Mouse (Mus musculus) lung, embryonic 16.5 days (tissue): ENCODE measurements around the gene Dnmt3l. TPM values are rescaled to one million over a fixed set of nuclear protein-coding genes. Genes with fewer than 3 reads are reported as not detected.
"Not testable (repeated sequence)": the region's sequence is repeated elsewhere in the genome, so short reads cannot be mapped to it uniquely, and the experiment has no call there.

ENCODE experiments used
- ATAC-seq: fragments of 200-750 bp; cut with Nextera tagmentation; 2 replicates; pipeline ENCODE4 v1.8.0; 2017; ENCODE audit warnings: low read depth, mild to moderate bottlenecking, moderate library complexity
- H3K27ac ChIP-seq: fragments of 300-500 bp; sonication (generic); 2 replicates; pipeline ENCODE4 v1.5.1; 2014; ENCODE audit warnings: mild to moderate bottlenecking, control low read depth, low read length
- H3K27me3 ChIP-seq: fragments of 300-500 bp; sonication (generic); 2 replicates; pipeline ENCODE4 v1.6.1; 2014; ENCODE audit warnings: low read depth, low read length, mixed read lengths; ENCODE audit not compliant: control insufficient read depth, insufficient read depth
- H3K36me3 ChIP-seq: fragments of 300-500 bp; sonication (generic); 2 replicates; pipeline ENCODE4 v1.6.1; 2014; ENCODE audit warnings: low read length; ENCODE audit not compliant: control insufficient read depth, insufficient read depth
- H3K4me1 ChIP-seq: fragments of 300-500 bp; sonication (generic); replicated peaks from 2 replicates; pipeline ENCODE4 v1.6.1; 2014; ENCODE audit warnings: low read length, mixed read lengths; ENCODE audit not compliant: control insufficient read depth, insufficient read depth
- H3K4me2 ChIP-seq: fragments of 300-500 bp; sonication (generic); 2 replicates; pipeline ENCODE4 v1.6.1; 2014; ENCODE audit warnings: low read depth, low read length, control low read depth
- H3K4me3 ChIP-seq: fragments of 300-500 bp; sonication (generic); 2 replicates; pipeline ENCODE4 v1.5.1; 2014; ENCODE audit warnings: mild to moderate bottlenecking, low read length, control low read depth
- H3K9ac ChIP-seq: fragments of 300-500 bp; sonication (generic); 2 replicates; pipeline ENCODE4 v1.6.1; 2014; ENCODE audit warnings: low read length, control low read depth
- H3K9me3 ChIP-seq: fragments of 300-500 bp; sonication (generic); 2 replicates; pipeline ENCODE4 v1.6.1; 2016; ENCODE audit warnings: low read length; ENCODE audit not compliant: control insufficient read depth
- WGBS: fragments of 180-500 bp; shearing (Covaris S2); extraction: QIAGEN DNeasy Blood & Tissue Kit; methylation state at CpG from one replicate; pipeline ENCODE4 v1.1.7; 2014; 5-methylcytosine and 5-hydroxymethylcytosine counted together
- polyA plus RNA-seq: library from polyadenylated mRNA; unstranded; fragments of >200 nt; fragmentation: Nextera tagmentation; extraction: Ambion mirVana; gene quantifications from 2 replicates; pipeline ENCODE4 v1.2.1, GENCODE M21; 2015

Gene Dnmt3l
- polyA plus RNA-seq, 1 experiment from 2014 or later: 1.6 TPM

DNA sequence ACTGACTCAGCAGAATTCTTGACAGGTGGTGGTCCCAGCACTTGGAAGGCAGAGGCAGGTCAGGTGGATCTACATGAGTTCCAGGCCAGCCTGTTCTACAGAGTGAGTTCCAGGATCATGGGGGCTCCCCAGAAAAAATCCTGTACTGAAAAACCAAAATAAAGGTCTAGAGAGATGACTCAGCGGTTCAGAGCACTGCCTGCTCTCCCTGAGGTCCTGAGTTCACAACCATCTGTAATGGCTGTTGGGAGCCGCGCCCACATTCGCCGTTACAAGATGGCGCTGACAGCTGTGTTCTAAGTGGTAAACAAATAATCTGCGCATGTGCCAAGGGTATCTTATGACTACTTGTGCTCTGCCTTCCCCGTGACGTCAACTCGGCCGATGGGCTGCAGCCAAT, 21.8 kb upstream of the Dnmt3l start:
- WGBS: 96% methylated on average over 6 of the region's 11 CpGs
- ATAC-seq, H3K27me3 ChIP-seq, H3K27ac ChIP-seq, H3K4me1 ChIP-seq, H3K9me3 ChIP-seq, H3K4me2 ChIP-seq, H3K36me3 ChIP-seq, H3K4me3 ChIP-seq, H3K9ac ChIP-seq: not testable (repeated sequence)

DNA sequence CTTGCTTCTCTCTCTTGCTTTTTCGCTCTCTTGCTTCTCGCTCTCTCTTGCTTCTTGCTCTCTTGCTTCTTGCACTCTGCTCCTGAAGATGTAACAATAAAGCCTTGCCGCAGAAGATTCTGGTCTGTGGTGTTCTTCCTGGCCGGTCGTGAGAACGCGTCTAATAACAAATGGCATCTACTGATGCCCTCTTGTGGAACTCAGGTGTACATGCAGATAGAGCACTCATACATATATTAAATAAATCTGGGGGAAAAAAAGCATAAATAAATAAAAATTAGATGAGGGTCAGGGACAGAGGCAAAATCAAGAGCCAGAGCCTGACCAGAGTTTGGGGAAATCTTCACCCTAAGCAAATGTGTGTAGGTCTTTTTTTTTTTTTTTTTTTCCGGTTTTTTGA, 16.3 kb upstream of the Dnmt3l start:
- 70% methylated on average over 6 of the region's 8 CpGs for WGBS

DNA sequence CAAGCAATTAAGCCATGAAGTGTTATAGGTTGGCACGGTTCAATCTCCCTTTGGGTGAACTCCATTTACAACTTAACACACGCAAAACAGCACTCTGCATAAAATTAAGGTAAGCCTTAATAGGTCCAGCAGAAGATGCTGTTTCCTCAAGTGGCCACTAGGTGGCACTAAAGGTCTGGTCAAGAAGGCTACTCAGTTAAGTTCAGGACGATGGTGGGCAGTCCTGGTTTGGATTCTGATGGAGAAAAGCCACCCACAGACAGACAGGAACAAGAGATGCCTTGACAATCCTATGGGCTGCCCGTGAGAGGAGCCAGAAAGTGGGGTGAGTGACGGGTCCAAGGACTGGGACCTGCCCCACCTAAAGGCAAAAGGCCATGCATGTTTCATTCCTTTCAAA, 13.6 kb upstream of the Dnmt3l start:
- Histone ChIP-seq H3K27me3 (no peaks in the 10 kb centered on the region), H3K27ac (no peak overlapping the region), H3K36me3 (no peaks in the 10 kb centered on the region), H3K4me2 (no peak overlapping the region), H3K4me3 (no peak overlapping the region), H3K9me3 (no peaks in the 10 kb centered on the region), H3K9ac (no peak overlapping the region), H3K4me1 (no peaks in the 10 kb centered on the region)
- peak; percentile 84 for ATAC-seq
- WGBS: 5% methylated on average over 5 of the region's 5 CpGs

More for the DNA sequence above, 16.3 kb upstream of the Dnmt3l start:
- not testable (repeated sequence) for H3K9ac ChIP-seq, H3K4me1 ChIP-seq, H3K27me3 ChIP-seq, H3K9me3 ChIP-seq, H3K27ac ChIP-seq, H3K36me3 ChIP-seq, H3K4me2 ChIP-seq, ATAC-seq, H3K4me3 ChIP-seq

DNA sequence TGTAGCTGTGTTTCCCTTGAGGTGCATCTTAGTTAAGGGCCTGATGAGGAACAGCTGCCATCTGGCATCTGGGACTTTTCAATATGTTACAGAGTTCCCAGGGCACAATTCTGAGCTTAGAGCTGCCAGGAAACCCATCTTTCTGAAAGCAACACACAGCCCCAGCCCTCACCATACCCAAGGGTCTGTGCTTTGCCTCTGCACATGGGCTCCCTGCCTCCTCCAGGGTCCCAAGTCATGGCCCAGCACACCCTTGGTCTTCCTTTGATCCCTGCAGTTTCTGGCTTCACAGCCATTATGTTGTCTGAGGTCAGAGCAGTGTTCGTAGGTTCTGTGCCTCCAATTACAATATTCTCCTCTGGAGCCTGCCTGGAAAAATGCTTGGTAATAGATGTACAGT, 12.7 kb upstream of the Dnmt3l start:
- Histone ChIP-seq H3K27me3 (no peaks in the 10 kb centered on the region), H3K4me3 (no peak overlapping the region), H3K9me3 (no peaks in the 10 kb centered on the region), H3K27ac (no peak overlapping the region), H3K4me2 (no peak overlapping the region), H3K9ac (no peak overlapping the region), H3K4me1 (no peaks in the 10 kb centered on the region), H3K36me3 (no peaks in the 10 kb centered on the region)
- no peak for ATAC-seq
- WGBS: 89% methylated on average over 1 of the region's 1 CpGs

DNA sequence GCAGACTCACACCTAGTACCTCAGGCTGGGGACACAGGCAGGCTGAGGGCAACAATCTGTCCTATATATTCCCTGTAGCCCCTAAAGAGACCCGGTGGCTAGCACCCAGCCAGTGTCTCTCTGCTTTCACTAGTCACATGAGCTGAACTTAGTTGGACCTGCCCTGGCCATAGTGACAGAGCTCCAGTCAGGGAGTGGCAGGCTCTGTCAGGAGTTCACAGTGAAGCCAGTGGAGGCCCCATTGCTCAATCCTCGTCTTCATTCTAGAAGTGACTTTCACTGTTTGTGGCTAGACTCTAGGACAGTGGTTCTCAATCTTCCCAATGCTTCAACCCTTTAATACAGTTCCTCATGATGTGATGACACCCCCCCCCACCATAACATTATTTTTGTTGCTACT, 9.8 kb upstream of the Dnmt3l start:
- H3K27ac ChIP-seq: no peak overlapping the region
- no peak overlapping the region for H3K4me3 ChIP-seq
- no peak for ATAC-seq
- H3K9me3 ChIP-seq: no peaks in the 10 kb centered on the region
- H3K9ac ChIP-seq: no peak overlapping the region
- no peaks in the 10 kb centered on the region for H3K4me1 ChIP-seq
- H3K27me3 ChIP-seq: no peaks in the 10 kb centered on the region
- 78% methylated on average over 2 of the region's 2 CpGs for WGBS
- H3K4me2 ChIP-seq: no peak overlapping the region
- H3K36me3 ChIP-seq: no peaks in the 10 kb centered on the region

DNA sequence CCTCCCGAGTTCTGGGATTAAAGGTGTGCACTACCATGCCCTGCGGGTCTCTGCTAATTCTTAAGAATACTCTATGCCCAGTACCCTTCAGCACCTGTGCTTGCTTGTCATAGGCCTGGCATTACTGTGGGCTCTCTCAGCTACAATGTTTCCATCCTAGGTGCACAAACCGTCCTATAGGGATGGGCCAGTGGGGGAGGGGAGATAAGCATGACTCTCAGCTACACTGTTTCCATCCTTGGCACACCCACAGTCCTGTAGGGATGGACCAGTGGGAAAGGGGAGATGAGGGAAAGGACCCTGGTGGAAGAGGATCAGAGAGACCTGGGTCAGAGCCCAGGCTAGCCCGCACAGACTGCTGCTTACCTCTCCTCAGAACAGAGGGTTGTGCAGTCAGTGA, 4.6 kb upstream of the Dnmt3l start:
- 79% methylated on average over 4 of the region's 4 CpGs for WGBS
- Histone ChIP-seq H3K27me3 (no peaks in the 10 kb centered on the region), H3K4me3 (no peak overlapping the region)

DNA sequence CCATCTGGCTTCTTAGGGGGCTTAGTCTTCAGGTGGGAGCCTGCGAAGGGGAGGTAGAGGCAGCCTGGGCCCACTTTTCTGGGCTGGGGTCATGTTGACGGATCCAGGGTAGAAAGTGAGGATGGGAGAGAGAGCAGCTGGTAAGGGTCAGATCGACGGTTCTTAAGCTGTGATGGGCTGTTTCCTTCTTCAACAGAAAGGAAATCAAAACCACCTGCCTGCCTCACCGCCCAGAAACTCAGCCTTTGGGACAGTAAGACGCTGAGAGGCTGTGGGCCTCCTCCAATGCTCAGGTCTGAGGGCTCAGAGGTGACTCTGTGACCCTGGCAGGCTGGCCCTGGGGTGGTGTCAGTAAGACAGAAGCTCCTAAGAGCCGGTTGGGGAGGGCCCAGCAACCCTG, 349 bp downstream of the Dnmt3l start:
- Histone ChIP-seq H3K4me3 (no peak overlapping the region), H3K27me3 (peaks cover 2% of the 10 kb centered on the region; the same call in 1 of the 2 replicates), H3K9me3 (no peaks in the 10 kb centered on the region), H3K27ac (no peak overlapping the region), H3K36me3 (no peaks in the 10 kb centered on the region), H3K9ac (no peak overlapping the region), H3K4me1 (peaks cover 7% of the 10 kb centered on the region; the same call in 1 of the 2 replicates), H3K4me2 (no peak overlapping the region)
- WGBS: 62% methylated on average over 7 of the region's 7 CpGs
- no peak for ATAC-seq

More for the DNA sequence above, 4.6 kb upstream of the Dnmt3l start:
- no peaks in the 10 kb centered on the region for H3K9me3 ChIP-seq
- H3K36me3 ChIP-seq: no peaks in the 10 kb centered on the region
- H3K27ac ChIP-seq: no peak overlapping the region
- H3K4me1 ChIP-seq: no peaks in the 10 kb centered on the region
- no peak overlapping the region for H3K9ac ChIP-seq
- no peak overlapping the region for H3K4me2 ChIP-seq
- no peak for ATAC-seq

DNA sequence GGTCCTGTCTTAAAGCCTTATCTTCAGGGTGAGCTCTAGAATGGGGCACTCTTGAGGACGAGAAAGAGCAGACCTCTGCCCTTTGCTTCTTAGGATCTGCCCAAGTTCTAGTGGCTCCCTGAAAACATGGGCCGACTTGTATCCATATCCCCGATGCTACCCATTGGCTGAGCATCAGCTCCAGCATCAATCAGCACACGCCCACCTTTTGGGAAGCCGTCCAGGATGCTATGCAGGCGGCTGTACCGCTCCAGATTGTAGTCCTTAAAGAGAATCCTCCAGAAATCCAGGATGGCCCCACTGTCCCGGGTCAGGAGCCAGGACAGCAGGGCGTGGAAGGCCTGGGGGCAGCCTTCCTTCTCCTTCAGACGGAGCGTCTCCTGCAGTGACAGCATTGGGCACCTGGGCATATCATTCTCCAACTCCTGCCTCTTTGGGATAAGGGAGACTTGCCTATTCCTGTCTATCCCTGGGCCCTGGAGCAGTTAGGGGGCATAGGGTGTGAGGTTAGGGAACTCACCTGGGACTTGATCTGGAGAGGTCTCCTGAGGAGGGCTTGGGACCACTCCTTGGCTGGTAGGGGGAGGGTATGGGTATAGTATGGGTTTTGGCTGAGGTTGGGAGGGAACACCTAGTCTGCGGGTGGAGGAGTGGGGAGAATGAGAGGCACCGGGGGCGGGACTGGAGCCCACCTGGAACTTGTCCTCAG, 1.1 kb downstream of the Dnmt3l start:
- H3K4me1 ChIP-seq: peaks cover 7% of the 10 kb centered on the region; the same call in 1 of the 2 replicates
- 52% methylated on average over 14 of the region's 14 CpGs for WGBS
- H3K4me3 ChIP-seq: peak overlapping the region; percentile 22
- peak; percentile 4; the same call in 1 of the 2 replicates for ATAC-seq
- peak overlapping the region; percentile 47 for H3K4me2 ChIP-seq
- H3K9me3 ChIP-seq: no peaks in the 10 kb centered on the region
- peaks cover 2% of the 10 kb centered on the region; the same call in 1 of the 2 replicates for H3K27me3 ChIP-seq
- no peaks in the 10 kb centered on the region for H3K36me3 ChIP-seq
- no peak overlapping the region for H3K27ac ChIP-seq
- H3K9ac ChIP-seq: peak overlapping the region; percentile 19; the same call in 1 of the 2 replicates

DNA sequence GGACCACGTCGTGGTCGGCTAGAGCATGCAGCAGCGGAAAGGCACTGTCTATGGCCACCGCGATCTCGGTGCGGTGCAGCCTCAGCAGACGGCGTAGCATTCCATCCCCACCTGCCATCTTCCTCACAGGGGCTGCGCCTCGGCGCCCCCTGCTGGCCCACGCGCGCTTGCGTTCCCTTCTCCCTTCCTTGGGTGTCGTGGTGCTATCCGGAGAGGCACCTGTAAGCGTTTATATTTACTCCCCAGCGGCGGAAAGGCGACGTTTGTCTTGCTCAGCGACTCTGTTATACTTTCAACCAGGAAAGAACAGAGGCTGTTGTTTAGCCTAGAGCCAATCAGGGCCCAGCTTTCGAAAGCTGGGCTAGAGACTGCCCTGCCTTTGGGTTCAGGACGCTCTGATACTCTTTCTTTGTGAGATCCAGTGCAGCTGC, 1.7 kb downstream of the Dnmt3l start, which contains the start of gene Aire:
TSS of gene Aire (minus strand) at position 205 of the 431 bp plus-strand sequence.
- H3K4me2 ChIP-seq: peak within 1 kb of the TSS; percentile 47
- peak; percentile 51 for ATAC-seq
- no peaks in the 10 kb centered on the region for H3K36me3 ChIP-seq
- peaks cover 7% of the 10 kb centered on the region; the same call in 1 of the 2 replicates for H3K4me1 ChIP-seq
- H3K9me3 ChIP-seq: no peaks in the 10 kb centered on the region
- no peak within 1 kb of the TSS for H3K27ac ChIP-seq
- peaks cover 2% of the 10 kb centered on the region; the same call in 1 of the 2 replicates for H3K27me3 ChIP-seq
- WGBS: 4% methylated on average over 27 of the region's 27 CpGs
- H3K4me3 ChIP-seq: peak within 1 kb of the TSS; percentile 22
- H3K9ac ChIP-seq: peak within 1 kb of the TSS; percentile 19
